Mouse (Mus musculus) large intestine, adult 2 months (tissue): Measurements from ENCODE around the gene Ell3. TPM values are rescaled to one million over a fixed set of nuclear protein-coding genes. Genes with fewer than 3 reads are reported as not detected.
A peak's percentile ranks its signal among the peaks of the same experiment; 100 is the strongest.

Experiments
- DNase-seq: peaks from one replicate; pipeline ENCODE4 v3.0.0-alpha.2; 2012; ENCODE audit warnings: low read depth, low spot score
- WGBS: fragments of 180-500 bp; shearing (Covaris S2); methylation state at CpG from one replicate; pipeline ENCODE4 v1.1.7; 2018; 5-methylcytosine and 5-hydroxymethylcytosine counted together
- polyA plus RNA-seq: library from polyadenylated mRNA; depleted of rRNA; stranded (reverse); fragments of >200 nt; gene quantifications from 2 replicates; pipeline ENCODE4 v1.2.3, GENCODE M21; 2012; rRNA removed

Ell3 gene
- polyA plus RNA-seq, 1 experiment = 4.7 TPM

DNA sequence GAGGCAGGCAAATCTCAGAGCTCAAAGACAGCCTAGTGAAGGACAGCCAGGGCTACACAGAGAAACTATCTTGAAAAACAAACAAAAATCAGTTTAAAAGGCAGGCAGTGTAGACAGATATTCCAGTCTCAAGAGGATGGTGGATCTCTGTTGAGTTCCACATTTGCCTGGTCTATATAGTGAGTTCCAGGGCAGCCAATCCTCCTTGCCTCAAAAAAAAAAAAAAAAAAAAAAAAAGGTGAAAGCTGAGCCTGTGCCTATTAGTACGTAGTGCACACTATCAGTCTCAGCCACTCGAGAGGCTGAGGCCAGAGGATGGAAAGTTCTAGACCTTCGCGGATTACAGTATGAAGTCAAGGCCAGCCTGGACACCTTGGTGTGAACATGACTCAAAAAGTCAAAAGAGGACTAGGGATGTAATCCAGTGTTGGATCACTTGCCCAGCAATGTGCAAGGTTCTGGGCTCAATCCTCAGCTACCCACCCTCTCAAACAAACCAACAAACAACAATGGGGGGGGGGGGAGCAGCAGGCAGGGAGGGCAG lies 31.2 kb downstream of the Ell3 start:
- no peak for DNase-seq
- 6% methylated on average over 4 of the region's 4 CpGs for WGBS

DNA sequence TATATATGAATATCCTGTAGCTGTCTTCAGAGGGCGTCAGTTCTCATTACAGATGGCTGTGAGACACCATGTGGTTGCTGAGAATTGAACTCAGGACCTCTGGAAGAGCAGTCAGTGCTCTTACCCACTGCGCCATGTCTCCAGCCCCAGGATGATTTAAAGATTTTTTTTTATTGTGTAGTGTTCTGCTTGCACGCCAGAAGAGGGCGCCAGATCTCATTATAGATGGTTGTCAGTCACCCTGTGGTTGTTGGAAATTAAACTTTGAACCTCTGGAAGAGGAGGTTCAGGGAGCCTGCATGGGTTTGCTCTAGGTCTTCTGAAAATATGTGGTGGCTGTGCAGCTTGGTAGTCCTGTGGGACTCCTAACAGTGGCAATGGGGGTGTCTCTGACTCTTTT lies 35.9 kb downstream of the Ell3 start:
- 31% methylated on average over 4 of the region's 4 CpGs for WGBS
- no peak for DNase-seq

DNA sequence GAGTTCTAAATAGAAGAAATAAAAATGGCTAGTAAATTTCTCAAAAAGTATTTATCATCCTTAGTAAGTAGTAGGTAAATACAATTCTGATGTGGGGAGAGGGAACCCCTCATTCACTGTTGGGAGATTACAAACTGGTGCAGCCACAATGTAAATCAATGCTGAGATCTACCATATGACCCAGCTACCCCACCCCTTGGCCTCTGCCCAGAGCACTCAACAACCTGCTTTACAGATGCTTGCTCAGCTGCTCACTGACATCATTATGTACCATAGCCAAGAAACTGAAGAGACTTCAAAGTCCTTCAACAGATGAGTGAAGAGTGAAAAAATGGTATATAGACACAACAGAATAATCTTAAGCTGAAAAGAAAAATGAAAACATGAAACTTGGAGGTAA lies 40.8 kb downstream of the Ell3 start:
- DNase-seq = no peak

DNA sequence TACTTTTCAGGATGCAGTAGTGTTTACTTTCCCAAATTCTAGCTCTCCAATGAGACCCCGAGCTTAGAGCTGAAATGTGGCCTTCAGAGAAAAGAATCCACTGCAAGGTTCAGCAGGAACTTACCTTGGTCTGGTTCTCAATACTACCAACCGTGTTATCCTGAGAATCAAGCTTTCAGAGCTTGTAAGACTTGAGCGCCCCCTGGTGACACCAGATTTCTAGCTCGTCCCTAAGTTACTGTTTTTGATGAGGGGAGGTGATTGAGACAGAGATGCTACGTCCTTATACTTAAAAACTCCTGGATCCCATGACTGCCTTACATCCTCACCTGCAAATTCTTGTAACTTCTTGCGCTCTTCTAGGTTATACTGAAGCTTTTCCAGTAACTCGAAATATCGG lies 47.5 kb downstream of the Ell3 start:
- DNase-seq = peak; percentile 72

More for the DNA sequence above, 47.5 kb downstream of the Ell3 start:
- 14% methylated on average over 8 of the region's 8 CpGs for WGBS

Other genes starting within 250 kb of the Ell3 start
- gene Trp53bp1, start 172.9 kb downstream of the Ell3 start, polyA plus RNA-seq = 13.1 and 14.6 TPM in 2 replicates
- gene Map1a, start 154.7 kb downstream of the Ell3 start, polyA plus RNA-seq = 1.5 and 4.1 TPM in 2 replicates
- 27.1 and 52.3 TPM in 2 replicates for gene Ppip5k1, start 88.9 kb downstream of the Ell3 start, polyA plus RNA-seq
- 912 and 1,609 TPM in 2 replicates for gene Ckmt1, start 86.6 kb downstream of the Ell3 start, polyA plus RNA-seq
- 0.19 and 0.41 TPM in 2 replicates for gene Strc, start 57.1 kb downstream of the Ell3 start, polyA plus RNA-seq
- gene Pdia3, start 30.5 kb downstream of the Ell3 start, polyA plus RNA-seq = 405 and 622 TPM in 2 replicates
- 1.1 and 1.3 TPM in 2 replicates for gene Catsper2, start 30.5 kb downstream of the Ell3 start, polyA plus RNA-seq
- gene Serf2, start 4.9 kb upstream of the Ell3 start, polyA plus RNA-seq = 399 and 485 TPM in 2 replicates
- gene Hypk, start 9.0 kb upstream of the Ell3 start, polyA plus RNA-seq = 6.8 and 7.5 TPM in 2 replicates
- 0.16 and 0.30 TPM in 2 replicates for gene Serinc4, start 12.5 kb upstream of the Ell3 start, polyA plus RNA-seq
- gene Mfap1b, start 29.8 kb upstream of the Ell3 start, polyA plus RNA-seq = 2.4 and 2.9 TPM in 2 replicates
- 2.9 TPM in 2 replicates for gene Mfap1a, start 62.4 kb upstream of the Ell3 start, polyA plus RNA-seq
- 3.7 and 4.9 TPM in 2 replicates for gene Wdr76, start 62.4 kb upstream of the Ell3 start, polyA plus RNA-seq